Mouse (Mus musculus) embryonic facial prominence, embryonic 14.5 days (tissue): ENCODE measurements around the gene Stk26. TPM values are rescaled to one million over a fixed set of nuclear protein-coding genes. Genes with fewer than 3 reads are reported as not detected.

Source experiments
- ATAC-seq: fragments of 200-750 bp; cut with Nextera tagmentation; 2 replicates; pipeline ENCODE4 v1.8.0; 2017; ENCODE audit warnings: low read depth, moderate number of reproducible peaks, moderate TSS enrichment
- DNase-seq: peaks from one replicate; pipeline ENCODE4 v3.0.0-alpha.2; 2015; ENCODE audit warnings: low spot score
- H3K27ac ChIP-seq: fragments of 300-500 bp; sonication (generic); replicated peaks from 2 replicates; pipeline ENCODE4 v1.5.1; 2014; ENCODE audit warnings: low read depth, mild to moderate bottlenecking, low read length, moderate library complexity
- H3K27me3 ChIP-seq: fragments of 300-500 bp; sonication (generic); replicated peaks from 2 replicates; pipeline ENCODE4 v1.6.1; 2014; ENCODE audit warnings: low read length; ENCODE audit not compliant: control insufficient read depth, insufficient read depth
- H3K36me3 ChIP-seq: fragments of 300-500 bp; sonication (generic); 2 replicates; pipeline ENCODE4 v1.6.1; 2014; ENCODE audit warnings: low read length, mixed read lengths; ENCODE audit not compliant: control insufficient read depth, insufficient read depth
- H3K4me1 ChIP-seq: fragments of 300-500 bp; sonication (generic); 2 replicates; pipeline ENCODE4 v1.6.1; 2014; ENCODE audit warnings: antibody characterized with exemption, low read length; ENCODE audit not compliant: control insufficient read depth, insufficient read depth
- H3K4me2 ChIP-seq: fragments of 300-500 bp; sonication (generic); 2 replicates; pipeline ENCODE4 v1.6.1; 2014; ENCODE audit warnings: low read depth, mild to moderate bottlenecking, low read length, moderate library complexity, mixed read lengths
- H3K4me3 ChIP-seq: fragments of 300-500 bp; sonication (generic); 2 replicates; pipeline ENCODE4 v1.5.1; 2014; ENCODE audit warnings: low read depth, mild to moderate bottlenecking, low read length
- H3K9ac ChIP-seq: fragments of 300-500 bp; sonication (generic); 2 replicates; pipeline ENCODE4 v1.6.1; 2014; ENCODE audit warnings: low read depth, mild to moderate bottlenecking, low read length, moderate library complexity, mixed read lengths
- H3K9me3 ChIP-seq: fragments of 300-500 bp; sonication (generic); 2 replicates; pipeline ENCODE4 v1.6.1; 2016; ENCODE audit warnings: low read length; ENCODE audit not compliant: control insufficient read depth
- WGBS: fragments of 180-500 bp; shearing (Covaris S2); extraction: QIAGEN DNeasy Blood & Tissue Kit; methylation state at CpG from one replicate; pipeline ENCODE4 v1.1.7; 2014; 5-methylcytosine and 5-hydroxymethylcytosine counted together
- polyA plus RNA-seq: library from polyadenylated mRNA; unstranded; fragments of >200 nt; fragmentation: Nextera tagmentation; extraction: Ambion mirVana; gene quantifications from 2 replicates; pipeline ENCODE4 v1.2.1, GENCODE M21; 2014

Gene Stk26
- 10.0 and 13.0 TPM in 2 replicates for polyA plus RNA-seq

DNA sequence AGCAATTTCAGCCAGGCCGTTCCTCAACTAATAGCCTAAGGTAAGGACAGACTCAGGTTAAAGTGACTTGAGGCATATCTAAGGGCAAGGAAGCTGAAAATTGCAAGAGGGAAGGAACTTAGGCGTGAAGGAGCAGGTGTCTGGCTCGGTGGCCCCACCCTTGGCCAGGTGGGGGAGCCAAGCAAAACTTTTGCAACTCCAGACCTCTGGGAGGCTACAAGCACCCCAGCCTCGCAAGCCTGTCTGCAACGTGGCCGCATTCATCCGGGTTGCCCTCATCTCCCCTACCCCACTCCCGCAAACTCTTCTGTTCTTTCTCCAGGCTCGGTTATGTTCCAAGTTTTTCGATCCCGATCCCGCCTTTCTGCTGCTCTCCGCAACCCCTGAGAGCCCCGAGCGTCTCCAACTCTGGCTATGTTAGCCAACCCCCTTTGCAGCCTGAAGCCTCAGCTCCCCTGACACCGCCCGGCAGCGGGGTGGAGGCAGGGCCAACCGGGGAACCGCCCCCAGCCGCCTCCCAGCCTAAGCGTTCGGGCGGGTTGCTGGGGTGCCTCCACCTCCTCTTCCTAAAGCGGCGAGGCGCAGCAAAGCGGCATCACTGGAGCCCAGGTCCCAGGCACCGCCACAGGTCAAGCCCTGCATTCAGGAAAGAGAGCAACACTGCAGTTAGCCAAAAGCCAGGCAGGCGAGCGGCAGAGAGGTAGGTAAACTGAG is at the start of gene Stk26:
Stk26 (plus strand) TSS at position 201 of the 714 bp plus-strand sequence.
- Histone ChIP-seq H3K27me3 (peaks cover 6% of the 10 kb centered on the region), H3K27ac (peak within 1 kb of the TSS; percentile 39; the same call in 1 of the 2 replicates), H3K9ac (peak within 1 kb of the TSS; percentile 62), H3K4me3 (peak within 1 kb of the TSS; percentile 51), H3K4me2 (peak within 1 kb of the TSS; percentile 55), H3K36me3 (no peaks in the 10 kb centered on the region), H3K4me1 (no peaks in the 10 kb centered on the region), H3K9me3 (no peaks in the 10 kb centered on the region)
- ATAC-seq (peak; percentile 97), DNase-seq (peak; percentile 84)
- 25% methylated on average over 31 of the region's 31 CpGs for WGBS

DNA sequence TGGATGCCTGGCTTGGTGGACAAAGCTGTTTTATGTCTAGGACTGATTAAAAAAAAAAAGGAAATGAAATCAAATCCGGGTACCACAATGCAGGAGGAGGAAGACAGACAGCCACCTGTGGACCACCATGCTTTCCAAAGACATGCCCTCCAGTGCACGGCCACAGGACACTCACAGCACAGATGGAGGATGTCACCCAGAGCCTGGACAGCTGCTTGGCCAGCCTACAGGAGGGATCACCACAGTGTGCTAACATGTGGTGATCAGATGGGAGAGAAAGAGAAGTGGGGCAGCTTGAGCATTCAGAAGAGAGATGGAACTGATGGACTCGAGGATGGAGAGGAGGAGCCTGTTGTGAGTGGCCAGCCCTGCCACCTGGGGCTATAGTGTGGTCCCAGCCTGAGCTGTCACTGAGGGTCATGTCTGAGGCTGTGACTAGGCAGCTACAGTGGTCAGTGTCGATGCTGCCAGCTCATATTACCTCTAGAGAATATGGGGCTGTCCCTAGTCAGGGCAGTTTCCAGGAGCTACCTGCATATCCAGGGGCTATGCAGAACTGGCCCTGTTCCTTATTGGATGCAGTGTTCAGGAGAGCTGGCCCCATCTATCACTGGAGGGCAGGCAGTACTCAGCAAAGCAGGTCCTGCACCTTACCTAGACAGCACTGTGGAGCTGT is 47.7 kb upstream of the Stk26 start:
- DNase-seq (peak; percentile 40), ATAC-seq (peak; percentile 72; the same call in 1 of the 2 replicates)
- Histone ChIP-seq H3K36me3 (no peaks in the 10 kb centered on the region), H3K27ac (no peak overlapping the region), H3K4me2 (no peak overlapping the region), H3K9ac (no peak overlapping the region), H3K9me3 (no peaks in the 10 kb centered on the region), H3K27me3 (peaks cover 7% of the 10 kb centered on the region), H3K4me3 (no peak overlapping the region), H3K4me1 (no peaks in the 10 kb centered on the region)
- WGBS, result 43% methylated on average over 4 of the region's 4 CpGs

DNA sequence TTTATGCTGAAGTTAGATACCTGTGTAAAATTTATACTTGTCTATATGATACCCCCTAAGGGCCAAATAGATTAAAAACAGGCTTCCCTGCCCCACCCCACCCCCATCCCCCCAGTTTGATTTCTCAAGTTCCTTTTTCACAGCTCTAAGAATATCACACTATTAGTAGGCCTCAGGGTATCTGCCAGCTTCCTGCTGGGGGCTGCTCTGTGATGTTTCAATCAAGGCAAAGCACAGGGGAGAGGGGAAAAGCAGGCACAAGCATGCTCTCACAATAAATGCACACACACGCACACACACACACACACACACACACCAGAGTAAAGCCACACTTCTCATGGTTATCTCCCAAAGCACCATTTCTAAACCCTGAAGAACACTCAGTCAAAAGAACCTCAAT is 43.0 kb upstream of the Stk26 start:
- ATAC-seq, result no peak
- H3K27me3 ChIP-seq, result peaks cover 3% of the 10 kb centered on the region
- no peak overlapping the region for H3K27ac ChIP-seq
- no peak overlapping the region for H3K9ac ChIP-seq
- WGBS, result 62% methylated on average over 1 of the region's 1 CpGs
- H3K4me3 ChIP-seq, result no peak overlapping the region
- no peaks in the 10 kb centered on the region for H3K36me3 ChIP-seq
- peak; percentile 3 for DNase-seq
- H3K9me3 ChIP-seq, result no peaks in the 10 kb centered on the region
- H3K4me2 ChIP-seq, result no peak overlapping the region
- no peaks in the 10 kb centered on the region for H3K4me1 ChIP-seq

DNA sequence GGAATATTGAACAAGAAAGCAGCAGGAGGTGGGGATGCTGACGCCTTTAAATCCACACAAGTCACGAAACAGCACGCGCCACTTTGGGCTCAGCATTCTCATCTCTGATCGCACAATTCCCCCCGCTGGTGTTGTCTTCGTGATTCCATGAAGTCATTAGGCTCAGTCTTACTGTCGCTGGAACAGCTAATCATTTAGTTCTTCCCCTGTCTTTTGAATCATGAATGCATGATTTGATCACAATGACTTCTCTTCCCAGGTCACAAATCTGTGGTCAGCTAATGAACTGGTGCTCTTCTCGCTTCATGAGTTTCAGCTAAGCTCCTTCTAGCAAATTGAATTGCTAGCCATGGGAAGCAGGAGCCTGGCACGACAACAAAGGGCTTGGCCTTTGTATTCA is 42.3 kb upstream of the Stk26 start:
- Histone ChIP-seq H3K4me1 (no peaks in the 10 kb centered on the region), H3K4me2 (no peak overlapping the region), H3K4me3 (no peak overlapping the region), H3K27me3 (peaks cover 3% of the 10 kb centered on the region), H3K9ac (no peak overlapping the region), H3K36me3 (no peaks in the 10 kb centered on the region), H3K9me3 (no peaks in the 10 kb centered on the region), H3K27ac (no peak overlapping the region)
- peak; percentile 11 for DNase-seq
- no peak for ATAC-seq
- WGBS, result 64% methylated on average over 10 of the region's 10 CpGs

DNA sequence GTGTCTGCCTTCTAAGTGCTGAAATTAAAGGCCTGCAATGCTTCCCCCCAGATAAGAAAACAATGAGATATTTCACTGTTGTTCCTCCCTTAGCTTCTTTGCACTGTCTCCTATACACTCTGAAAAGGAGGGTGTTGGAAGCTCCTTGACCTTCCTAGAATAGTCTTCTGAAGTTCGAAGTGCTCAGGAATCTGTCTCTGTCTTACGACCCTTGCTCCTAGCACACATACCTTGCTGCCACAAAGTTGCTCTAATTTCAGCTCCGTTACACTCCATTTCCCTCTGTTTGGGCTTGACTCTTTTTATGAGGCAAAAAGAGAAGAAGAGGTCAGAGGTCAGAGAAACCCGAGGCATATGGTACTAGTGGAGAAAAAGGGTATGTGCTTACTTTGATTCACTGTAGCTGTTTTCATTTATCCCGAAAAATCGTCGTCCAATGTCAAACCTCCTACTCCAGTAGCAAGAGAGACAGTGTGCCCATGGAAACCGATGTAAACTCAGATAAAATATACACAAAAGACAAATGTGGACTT is 41.1 kb upstream of the Stk26 start:
- ATAC-seq, result no peak
- no peaks in the 10 kb centered on the region for H3K4me1 ChIP-seq
- H3K36me3 ChIP-seq, result no peaks in the 10 kb centered on the region
- 40% methylated on average over 8 of the region's 8 CpGs for WGBS
- no peak for DNase-seq
- H3K4me2 ChIP-seq, result no peak overlapping the region
- H3K27ac ChIP-seq, result no peak overlapping the region
- H3K9ac ChIP-seq, result no peak overlapping the region
- peaks cover 3% of the 10 kb centered on the region for H3K27me3 ChIP-seq
- no peak overlapping the region for H3K4me3 ChIP-seq
- H3K9me3 ChIP-seq, result no peaks in the 10 kb centered on the region

DNA sequence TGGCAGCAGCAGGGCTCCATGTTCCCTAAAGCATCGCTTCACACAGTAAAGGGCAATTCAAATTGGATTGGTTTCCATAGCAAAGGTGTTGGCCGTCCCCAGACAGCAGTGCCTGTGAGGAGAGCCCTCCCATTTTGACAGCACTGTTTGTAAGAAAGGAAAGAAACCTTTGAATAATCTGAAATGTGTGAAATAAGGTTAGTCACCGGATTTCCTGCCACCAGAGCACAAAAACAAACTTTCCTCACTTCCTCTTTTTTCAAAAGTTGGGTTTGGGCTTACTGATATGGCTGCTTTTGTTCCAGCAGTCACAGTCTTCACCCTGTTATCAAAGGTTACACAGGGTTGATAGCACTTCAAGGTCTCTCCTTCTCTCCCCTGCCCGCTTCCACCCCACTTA is 35.2 kb upstream of the Stk26 start:
- no peak for DNase-seq
- Histone ChIP-seq H3K36me3 (no peaks in the 10 kb centered on the region), H3K4me1 (no peaks in the 10 kb centered on the region), H3K9ac (no peak overlapping the region), H3K27ac (no peak overlapping the region), H3K9me3 (no peaks in the 10 kb centered on the region), H3K4me3 (no peak overlapping the region), H3K4me2 (no peak overlapping the region), H3K27me3 (no peaks in the 10 kb centered on the region)
- 55% methylated on average over 4 of the region's 4 CpGs for WGBS
- no peak for ATAC-seq

DNA sequence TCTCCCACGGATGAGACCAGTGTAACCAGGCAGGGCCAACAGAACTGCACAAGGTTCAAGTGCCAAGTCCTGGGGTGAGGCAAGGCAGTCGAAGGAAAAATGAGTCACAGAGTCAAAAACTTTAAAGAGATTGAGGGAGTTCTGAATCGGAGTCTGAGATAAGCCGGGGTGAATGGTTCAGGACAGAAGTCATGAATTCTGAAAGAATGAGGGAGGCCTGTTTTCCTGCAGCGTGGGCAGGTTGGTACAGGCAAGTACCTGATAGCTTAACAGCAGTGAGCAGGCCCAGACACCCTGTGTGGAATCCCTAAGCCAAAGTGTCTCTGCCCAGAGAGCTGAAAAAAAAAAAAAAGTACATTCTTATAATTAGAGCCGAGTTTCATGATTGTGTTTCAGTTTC is 17.0 kb upstream of the Stk26 start:
- DNase-seq (peak; percentile 41), ATAC-seq (no peak)
- Histone ChIP-seq H3K27me3 (peaks cover 9% of the 10 kb centered on the region; the same call in 1 of the 2 replicates), H3K4me3 (no peak overlapping the region), H3K27ac (no peak overlapping the region), H3K9ac (no peak overlapping the region), H3K4me2 (no peak overlapping the region), H3K9me3 (no peaks in the 10 kb centered on the region), H3K36me3 (no peaks in the 10 kb centered on the region), H3K4me1 (no peaks in the 10 kb centered on the region)
- 61% methylated on average over 6 of the region's 6 CpGs for WGBS

DNA sequence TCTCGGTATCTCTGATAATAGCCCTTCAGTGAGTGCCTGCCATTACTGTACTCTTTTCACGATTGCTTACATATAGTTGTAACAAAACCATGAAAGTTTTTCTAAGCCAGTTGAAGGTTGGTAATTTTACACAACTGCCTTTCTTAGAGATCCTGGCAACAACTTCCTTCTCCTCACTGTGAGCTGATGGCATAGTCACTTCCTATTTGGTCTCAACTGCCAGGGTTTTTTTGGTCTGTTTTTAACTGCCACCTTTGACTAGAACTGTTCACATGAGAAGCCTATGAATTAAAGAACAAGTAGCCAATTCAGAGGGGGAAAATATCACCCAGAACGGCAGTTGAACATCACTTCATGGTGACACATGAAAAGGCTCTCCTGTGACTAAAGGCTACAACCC is 5.3 kb upstream of the Stk26 start:
- no peaks in the 10 kb centered on the region for H3K9me3 ChIP-seq
- H3K9ac ChIP-seq, result no peak overlapping the region
- no peak for DNase-seq
- H3K27me3 ChIP-seq, result peaks cover 18% of the 10 kb centered on the region
- H3K4me2 ChIP-seq, result no peak overlapping the region
- 69% methylated on average over 3 of the region's 3 CpGs for WGBS
- H3K36me3 ChIP-seq, result no peaks in the 10 kb centered on the region
- no peaks in the 10 kb centered on the region for H3K4me1 ChIP-seq
- no peak overlapping the region for H3K27ac ChIP-seq
- no peak overlapping the region for H3K4me3 ChIP-seq
- no peak for ATAC-seq
